Mouse (Mus musculus): ENCODE measurements at regions not wholly inside any gene's neighbourhood (a gene's known extent, or its start where the extent isn't known, plus 50 kb on each side); places are given as distances from the start of the nearest gene placed in this dataset.

DNA sequence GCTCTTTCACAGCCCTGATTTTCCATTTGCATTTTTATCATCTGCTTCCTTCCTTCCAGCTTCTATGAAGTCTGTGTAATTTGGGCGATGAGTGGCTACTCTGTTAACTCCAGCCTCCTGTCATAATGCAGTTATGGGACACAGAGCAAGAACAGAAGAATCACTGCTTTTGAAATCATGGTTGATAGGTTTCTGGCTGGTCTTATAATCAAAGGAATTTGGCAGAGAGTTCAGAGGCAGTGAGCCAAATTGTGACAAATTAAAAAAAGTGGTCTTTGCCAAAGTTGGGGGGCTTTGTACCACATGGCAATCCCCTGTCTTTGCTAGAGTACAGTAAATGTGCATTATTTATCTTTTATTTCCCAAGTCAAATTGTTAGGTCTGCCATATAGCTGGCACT lies 1292.6 kb downstream of the Rapgef2 start:
- no peak for ATAC-seq (ENCODE audit: low TSS enrichment)

DNA sequence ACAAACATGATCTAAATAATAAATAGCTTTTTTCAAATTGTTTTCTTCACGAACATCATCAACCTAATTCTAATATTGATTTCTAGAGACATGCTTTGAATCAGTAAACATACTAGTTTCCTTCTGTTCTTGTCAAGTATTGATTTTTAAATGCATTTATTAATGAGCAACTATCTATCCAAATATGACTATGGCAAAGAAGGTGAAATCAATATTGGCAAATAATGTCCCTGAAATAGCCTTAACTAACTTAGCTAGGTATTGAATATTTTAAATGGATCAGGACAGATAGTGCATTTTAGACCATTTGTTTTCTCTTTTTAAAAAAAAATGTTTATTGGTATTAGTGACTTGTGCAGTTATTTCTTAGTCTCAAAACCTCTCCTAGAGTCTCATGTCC lies 1341.5 kb downstream of the Rapgef2 start:
- ATAC-seq (ENCODE audit: low TSS enrichment): no peak

DNA sequence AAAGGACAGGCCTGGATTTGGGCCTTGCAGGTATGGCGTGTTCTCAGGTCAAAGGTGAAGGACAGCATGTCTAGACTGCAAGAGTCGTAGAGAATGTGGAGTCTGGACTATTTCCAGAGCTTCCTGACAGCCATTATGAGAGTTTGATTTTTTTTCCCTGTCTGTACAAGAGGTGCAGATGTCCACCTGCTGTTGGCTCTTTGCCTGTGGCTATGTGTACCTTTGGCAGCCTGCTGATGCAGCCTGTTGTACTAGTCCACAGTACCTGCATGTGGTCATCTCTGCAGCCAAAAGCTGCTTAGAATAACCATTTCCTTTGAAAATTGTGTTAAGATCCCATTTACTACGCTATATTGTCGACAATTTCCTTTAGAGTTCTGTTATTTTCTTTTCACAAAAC lies 1389.1 kb downstream of the Rapgef2 start:
- ATAC-seq (ENCODE audit: low TSS enrichment): no peak

DNA sequence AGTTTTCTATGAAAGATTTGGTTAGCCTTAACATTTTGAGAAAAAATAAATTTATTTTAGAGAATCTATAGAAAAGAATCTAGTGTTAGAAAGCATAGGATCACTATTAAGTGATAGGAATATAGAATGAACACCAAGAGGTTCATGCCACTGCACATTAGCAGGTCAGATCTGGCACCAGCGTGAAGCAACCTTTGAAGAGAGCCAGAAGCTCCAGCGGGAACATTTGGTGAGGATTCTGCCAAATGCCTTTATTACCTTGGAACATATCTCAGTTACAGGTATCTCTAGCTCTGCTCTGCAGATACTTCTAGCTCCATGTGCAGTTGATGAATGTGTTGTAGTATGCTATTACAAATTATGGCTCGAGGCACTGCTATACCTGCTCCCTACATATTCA lies 1398.7 kb downstream of the Rapgef2 start:
- ATAC-seq (ENCODE audit: low TSS enrichment): no peak

DNA sequence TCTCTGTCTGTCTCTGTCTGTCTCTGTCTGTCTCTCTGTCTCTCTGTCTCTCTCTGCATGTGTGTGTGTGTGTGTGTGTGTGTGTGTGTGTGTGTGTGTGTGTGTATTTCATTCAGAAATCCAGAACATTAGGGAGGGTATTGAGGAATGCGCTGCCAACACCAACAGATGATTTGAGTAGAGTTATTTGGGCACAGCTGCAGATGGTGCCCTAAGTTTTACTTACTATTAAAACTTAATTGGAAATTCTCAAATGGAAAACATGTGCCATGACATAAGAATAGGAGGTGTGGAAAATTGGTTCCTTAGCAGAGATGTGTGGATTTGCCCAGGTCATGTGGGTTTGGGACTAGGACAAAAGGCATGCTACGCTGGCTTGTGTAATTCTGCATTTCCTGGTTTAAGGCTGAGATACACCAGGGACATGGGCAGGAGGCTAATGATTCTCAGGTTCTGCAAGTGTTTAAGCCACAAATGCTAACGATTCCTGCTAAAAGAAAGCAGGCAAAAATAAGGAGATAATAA lies 1437.5 kb downstream of the Rapgef2 start:
- ATAC-seq (ENCODE audit: low TSS enrichment): no peak

DNA sequence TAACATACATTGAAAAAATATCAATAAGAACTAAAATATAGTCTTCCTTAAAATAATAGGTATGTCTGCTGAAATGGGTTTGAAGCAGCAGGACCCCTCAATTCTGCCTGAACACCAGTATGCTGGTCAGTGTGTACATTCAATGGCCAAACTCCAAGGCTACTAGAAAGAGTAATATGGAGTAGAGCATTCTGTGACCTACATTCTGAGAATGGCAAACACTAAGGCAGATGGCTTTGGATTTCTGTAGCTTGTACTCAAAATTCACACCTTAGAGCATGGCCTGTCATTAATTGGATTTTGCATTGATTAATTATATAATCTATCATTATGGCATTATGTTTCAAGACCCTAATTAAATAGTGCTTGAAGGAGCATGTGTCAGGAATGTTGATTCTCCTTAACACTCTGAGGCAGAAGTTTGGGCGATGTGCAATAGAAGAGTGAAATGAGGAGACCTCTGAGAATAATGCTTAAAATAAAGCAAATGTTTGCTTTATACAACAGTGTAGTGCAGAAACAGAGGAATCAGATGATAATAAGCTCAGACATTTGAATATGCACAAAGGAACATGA lies 1454.0 kb downstream of the Rapgef2 start:
- no peak for ATAC-seq (ENCODE audit: low TSS enrichment)

DNA sequence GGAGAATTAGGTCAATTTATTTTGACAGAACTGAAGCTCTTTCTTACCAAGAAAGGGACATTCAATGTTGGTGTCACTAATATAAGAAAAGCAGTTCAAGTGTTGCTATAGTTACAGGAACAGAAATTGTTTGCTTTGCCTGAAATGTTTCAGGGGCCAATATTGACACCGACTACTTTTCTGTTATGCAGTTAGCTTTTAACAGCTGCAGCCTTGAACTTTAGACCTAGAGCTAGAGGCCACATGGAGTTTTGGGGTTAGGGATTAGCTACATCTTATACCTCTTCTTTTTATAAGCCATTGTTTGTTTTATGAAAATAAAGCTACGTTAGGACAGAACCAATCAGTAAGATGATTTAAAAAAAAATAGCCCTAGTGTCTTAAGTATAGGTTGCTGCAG lies 1454.6 kb downstream of the Rapgef2 start:
- ATAC-seq (ENCODE audit: low TSS enrichment): no peak

DNA sequence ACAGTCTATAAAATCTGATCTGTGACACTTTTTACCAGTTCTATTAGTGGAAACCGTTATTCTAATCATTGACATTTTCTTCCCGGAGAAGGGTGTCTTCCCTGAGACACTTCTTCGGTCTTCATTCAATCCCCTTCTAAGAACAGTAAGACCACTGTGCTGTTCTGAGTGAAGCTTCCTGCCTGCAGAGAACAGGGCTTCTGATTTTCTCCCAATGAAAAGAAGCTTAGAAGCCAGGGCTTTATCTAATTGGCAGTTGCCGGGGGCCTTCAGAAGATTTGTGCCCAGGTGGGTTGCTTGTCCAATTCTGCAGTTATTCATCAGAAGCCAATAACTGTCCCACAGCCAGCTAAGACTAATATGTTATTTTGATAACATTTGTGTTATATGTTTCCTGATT lies 1455.1 kb downstream of the Rapgef2 start:
- ATAC-seq (ENCODE audit: low TSS enrichment): no peak

DNA sequence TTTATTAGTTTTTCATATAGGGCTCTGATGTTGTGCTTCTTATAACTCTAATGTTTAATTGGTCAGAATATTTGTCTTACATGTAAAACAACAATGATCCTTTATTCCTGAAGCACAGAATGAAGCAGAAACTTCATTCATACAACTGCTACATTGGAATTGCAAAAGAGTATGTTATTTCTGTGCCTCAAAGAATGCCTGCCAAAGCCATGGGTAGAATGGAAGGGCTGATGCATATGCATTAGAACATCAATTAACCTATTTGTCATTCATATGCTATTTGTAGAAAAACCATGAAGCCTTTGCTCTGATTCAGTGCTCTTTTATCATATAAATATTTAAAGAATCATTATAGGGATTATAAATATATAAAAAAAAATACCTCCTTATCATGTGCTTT lies 1456.1 kb downstream of the Rapgef2 start:
- peak; percentile 57; the same call in 1 of the 2 replicates for ATAC-seq (ENCODE audit: low TSS enrichment)

DNA sequence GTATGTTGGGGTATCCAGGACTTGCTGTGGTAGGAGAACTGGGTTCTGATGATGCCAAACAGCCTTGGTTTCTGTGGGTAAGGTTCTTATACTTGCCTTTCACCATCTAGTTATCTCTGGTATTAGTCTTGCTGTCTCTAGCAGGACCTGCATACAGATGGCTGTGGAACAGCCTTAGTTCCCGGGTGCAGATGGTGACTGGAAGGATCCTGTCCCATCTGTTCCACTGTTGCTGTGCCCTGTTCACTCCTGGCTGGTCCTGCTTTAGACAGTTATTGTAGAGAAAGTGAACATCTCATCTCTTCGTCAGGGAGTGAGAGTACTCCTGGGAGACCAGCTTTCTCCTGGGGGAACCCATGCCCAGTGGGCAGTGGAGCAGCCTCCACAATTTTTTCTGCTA lies 1485.5 kb downstream of the Rapgef2 start:
- ATAC-seq (ENCODE audit: low TSS enrichment): no peak

DNA sequence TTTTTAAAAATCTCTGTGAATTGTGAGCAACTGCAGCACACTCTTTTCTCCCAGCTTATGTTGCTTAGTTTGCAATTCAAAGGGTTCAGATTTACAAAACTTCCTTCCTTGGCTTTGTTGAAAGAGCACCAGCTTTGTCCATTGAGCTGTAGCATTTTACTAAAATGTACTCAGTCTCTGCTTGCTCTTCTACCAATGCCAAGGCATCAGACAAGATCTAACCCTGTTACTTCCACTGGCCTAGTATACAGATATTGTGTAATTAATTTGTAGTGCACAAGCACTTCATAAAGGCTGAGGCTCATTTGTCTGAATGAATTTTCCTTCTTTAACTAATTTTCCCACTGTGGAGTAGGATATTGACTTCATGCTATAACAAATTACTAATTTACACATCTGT lies 1504.5 kb downstream of the Rapgef2 start:
- no peak for ATAC-seq (ENCODE audit: low TSS enrichment)

DNA sequence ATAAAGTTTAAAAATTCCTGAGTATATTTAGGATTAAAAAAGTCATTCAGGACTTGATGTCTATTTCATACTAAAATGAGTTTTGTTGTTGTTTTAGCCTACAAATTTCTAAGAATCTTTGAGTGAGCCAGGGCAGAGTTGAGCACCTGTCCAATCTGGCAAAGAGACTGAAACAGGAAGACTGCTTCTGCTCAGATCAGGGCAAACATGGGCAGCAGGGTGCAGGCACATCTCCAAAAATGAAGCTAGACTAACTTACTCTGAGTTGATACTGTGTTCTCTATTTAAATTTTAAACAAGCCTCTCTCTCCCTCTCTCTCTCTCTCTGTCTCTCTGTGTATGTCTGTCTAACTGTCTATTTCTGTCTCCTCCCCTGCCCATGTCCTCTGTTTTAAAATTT lies 1505.0 kb downstream of the Rapgef2 start:
- ATAC-seq (ENCODE audit: low TSS enrichment): no peak

DNA sequence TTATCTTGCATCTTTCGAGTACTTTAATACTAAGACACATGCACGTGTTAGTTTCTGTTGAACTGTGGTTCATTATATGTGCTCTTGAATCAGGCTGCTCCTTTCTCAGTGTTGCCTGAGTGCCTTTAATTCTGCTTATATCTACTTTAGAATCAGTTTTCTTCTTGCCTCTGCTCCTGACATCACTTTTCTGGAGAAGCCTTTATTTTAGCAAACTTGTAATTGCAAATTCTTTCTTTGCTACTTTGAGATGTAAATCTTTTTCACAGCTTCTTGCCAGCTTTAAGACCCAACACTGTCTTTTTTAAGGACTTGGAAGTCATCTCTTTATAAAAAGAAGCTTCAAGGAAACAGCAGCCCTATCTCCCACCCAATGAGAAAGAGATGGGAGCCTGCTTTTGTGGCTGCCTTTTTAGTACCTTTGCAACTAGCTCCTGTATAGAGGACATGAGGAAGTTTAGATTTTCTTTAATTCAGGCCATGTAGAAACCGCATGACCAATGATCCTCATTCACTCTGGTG lies 1527.4 kb downstream of the Rapgef2 start:
- peak; percentile 93 for ATAC-seq (ENCODE audit: low TSS enrichment)

DNA sequence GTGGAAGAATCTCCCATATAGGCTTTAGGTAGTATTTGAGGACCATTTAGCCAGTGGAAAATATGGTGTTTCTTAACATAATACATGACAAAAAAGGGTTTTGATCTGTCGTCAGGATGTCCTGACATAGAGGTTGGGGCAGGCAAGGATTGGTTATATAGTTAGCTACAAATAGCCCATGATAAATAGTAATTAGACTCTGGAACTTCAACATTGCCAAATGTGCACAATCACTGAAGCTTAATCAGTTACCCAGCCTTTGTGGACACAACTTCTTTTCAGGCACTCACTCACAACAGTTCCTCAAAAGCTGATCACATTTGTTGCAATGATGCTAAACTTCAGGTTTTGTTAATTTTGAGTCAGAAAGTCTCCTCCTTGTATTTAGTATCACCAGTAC lies 1528.0 kb downstream of the Rapgef2 start:
- ATAC-seq (ENCODE audit: low TSS enrichment): no peak

DNA sequence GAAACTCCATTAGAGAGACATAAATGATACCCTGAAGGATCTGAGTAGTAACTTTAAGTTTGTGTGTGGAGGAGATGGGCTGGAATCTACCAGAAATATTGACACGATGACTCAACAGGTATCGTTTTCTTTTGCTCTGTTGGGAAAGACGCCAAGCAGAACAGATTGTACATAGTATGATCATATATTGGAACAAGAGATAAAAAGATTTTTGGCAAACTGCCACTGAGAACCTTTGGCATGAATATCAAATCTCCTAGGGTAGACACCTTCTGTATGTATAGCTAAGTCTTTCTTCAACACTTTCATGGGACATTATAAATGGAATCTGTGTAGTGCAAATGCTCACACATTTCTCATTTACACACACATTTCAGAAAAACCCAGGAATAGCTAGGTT lies 1544.2 kb downstream of the Rapgef2 start:
- ATAC-seq (ENCODE audit: low TSS enrichment): no peak

DNA sequence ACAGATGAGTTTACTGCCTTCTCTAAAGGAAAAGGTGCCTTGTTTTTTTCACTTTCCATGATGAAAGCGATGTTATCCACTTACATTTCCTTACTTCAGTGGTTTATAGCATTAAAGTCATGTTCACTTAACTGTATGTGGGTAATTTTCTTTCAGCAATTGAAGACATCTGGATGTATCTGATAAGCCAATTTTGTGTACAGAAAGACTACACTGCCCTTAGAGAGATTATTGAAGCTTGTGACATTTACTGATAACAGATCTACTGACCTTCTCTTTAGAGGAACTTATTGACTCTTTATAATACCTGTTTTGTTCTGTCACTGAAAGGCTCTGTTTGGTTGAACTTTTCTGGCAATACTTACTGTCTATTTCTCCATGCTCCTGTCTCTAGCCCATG lies 1568.5 kb downstream of the Rapgef2 start:
- no peak for ATAC-seq (ENCODE audit: low TSS enrichment)

DNA sequence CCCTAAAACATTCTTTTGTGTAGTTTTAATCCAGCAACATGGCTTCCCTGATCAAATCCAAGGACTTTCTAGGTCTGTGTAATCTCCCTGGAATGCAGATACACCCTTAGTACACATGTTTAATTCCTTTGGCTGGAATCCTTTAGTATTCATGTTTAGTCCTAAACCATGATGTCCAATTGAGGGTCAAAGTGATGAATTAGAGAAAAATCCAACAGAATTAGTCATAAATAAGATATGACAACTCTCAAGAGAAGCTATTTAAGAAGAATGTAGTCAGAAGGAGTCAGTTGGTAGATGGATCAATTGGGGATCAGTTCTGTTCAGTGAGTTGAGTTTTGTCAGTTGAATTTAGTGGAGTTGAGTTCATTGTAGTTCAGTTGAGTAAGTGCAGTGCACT lies 1590.7 kb downstream of the Rapgef2 start:
- ATAC-seq (ENCODE audit: low TSS enrichment): no peak

DNA sequence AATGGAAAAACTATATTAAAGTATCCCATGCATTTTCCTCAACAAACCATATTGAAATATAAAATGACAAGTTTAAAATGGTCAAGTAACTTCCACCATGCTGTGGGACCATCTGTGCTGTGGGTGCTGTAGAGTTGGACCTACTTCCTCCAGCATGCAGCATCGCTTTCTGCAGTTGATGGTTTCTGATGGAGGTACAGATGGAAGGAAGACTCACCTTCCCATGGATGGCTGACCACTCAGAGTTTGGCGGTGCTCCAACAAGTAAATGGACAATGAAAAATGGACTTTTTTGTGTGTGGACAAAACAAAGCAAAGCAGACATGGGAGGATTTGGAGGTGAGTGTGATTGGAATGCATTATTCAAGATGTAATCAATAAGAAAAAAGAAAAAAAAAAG lies 1592.3 kb downstream of the Fstl5 start:
- ATAC-seq (ENCODE audit: low TSS enrichment): no peak

DNA sequence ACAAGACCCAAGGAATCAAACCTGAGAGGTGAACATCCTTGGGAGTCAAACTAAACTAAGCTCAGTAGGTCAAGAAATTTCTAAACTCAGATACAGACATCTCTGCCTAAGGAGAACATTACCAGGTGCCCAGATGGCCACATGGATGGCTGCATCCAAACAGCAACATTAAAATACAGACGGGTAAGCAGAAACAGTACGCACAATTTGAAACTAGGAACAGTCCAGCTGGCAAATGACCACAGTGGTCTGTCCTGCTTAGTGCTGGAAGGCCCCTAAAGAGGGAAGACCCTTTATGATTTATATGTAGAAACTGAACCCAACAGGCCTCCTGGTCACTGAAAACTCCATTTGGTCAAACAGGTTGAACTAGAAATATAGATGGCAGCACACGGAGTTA lies 1579.8 kb downstream of the Fstl5 start:
- no peak for ATAC-seq (ENCODE audit: low TSS enrichment)

Data from frontal cortex, adult (tissue).